Mouse (Mus musculus) cerebellum, adult 2 months (tissue): ENCODE data around the gene Camk1. TPM values are rescaled to one million over a fixed set of nuclear protein-coding genes. Genes with fewer than 3 reads are reported as not detected.
A peak's percentile ranks its signal among the peaks of the same experiment; 100 is the strongest.

Experiments
- DNase-seq, 2 experiments: peaks; one replicate each; pipeline ENCODE4 v3.0.0; 2021
- H3K27ac ChIP-seq: fragments of 200-500 bp; 2 replicates; pipeline ENCODE4 v1.5.1; 2012; ENCODE audit warnings: low read length, control low read depth, inconsistent platforms; ENCODE audit not compliant: insufficient read depth
- H3K27me3 ChIP-seq: fragments of 200-500 bp; 2 replicates; pipeline ENCODE4 v1.6.1; 2012; ENCODE audit warnings: inconsistent platforms, mild to moderate bottlenecking, low read length, moderate library complexity; ENCODE audit not compliant: control insufficient read depth, insufficient read depth
- H3K4me1 ChIP-seq: fragments of 200-500 bp; 2 replicates; pipeline ENCODE4 v1.6.1; 2011; ENCODE audit warnings: low read length; ENCODE audit not compliant: control insufficient read depth, insufficient read depth
- H3K4me3 ChIP-seq: fragments of 200-500 bp; replicated peaks from 2 replicates; pipeline ENCODE3; 2011; ENCODE audit warnings: mild to moderate bottlenecking, low read depth, low read length, control low read depth; ENCODE audit not compliant: insufficient read depth
- CTCF ChIP-seq: fragments of 200-500 bp; IDR thresholded peaks from 2 replicates; pipeline ENCODE4 v1.5.1; 2011; ENCODE audit warnings: low read depth, mild to moderate bottlenecking, control low read depth, low read length, moderate library complexity, borderline replicate concordance; ENCODE audit not compliant: insufficient read depth
- POLR2A ChIP-seq: fragments of 200-500 bp; IDR thresholded peaks from 2 replicates; pipeline ENCODE4 v1.6.1; 2011; ENCODE audit warnings: low read length, control low read depth, borderline replicate concordance; ENCODE audit not compliant: insufficient read depth
- WGBS: fragments of 180-500 bp; shearing (Covaris S2); methylation state at CpG from one replicate; pipeline ENCODE4 v1.1.7; 2018; 5-methylcytosine and 5-hydroxymethylcytosine counted together
- polyA plus RNA-seq: library from polyadenylated mRNA; depleted of rRNA; stranded (reverse); fragments of >200 nt; gene quantifications from 2 replicates; pipeline ENCODE4 v1.2.3, GENCODE M21; 2012

Gene Camk1
- polyA plus RNA-seq, 1 experiment, result 93.0 TPM

GRCm38 (mm10) chr6:113315972-113316371 is 27.8 kb downstream of the Camk1 start:
- no peak overlapping the region for H3K27ac ChIP-seq
- WGBS, result 88% methylated on average over 3 of the region's 3 CpGs

GRCm38 (mm10) chr6:113308141-113308540 is 35.6 kb downstream of the Camk1 start:
- H3K27ac ChIP-seq, result peak overlapping the region; percentile 99
- 2% methylated on average over 5 of the region's 5 CpGs for WGBS
- peak; percentile 84 to 85 for DNase-seq

More at GRCm38 (mm10) chr6:113315972-113316371, 27.8 kb downstream of the Camk1 start:
- DNase-seq, result no peak
- Histone ChIP-seq H3K4me1 (peaks cover 16% of the 10 kb centered on the region), H3K4me3 (no peak overlapping the region), H3K27me3 (no peaks in the 10 kb centered on the region)
- TF ChIP-seq CTCF, result no peak
- TF ChIP-seq POLR2A, result no peak

GRCm38 (mm10) chr6:113307481-113308121 is 36.2 kb downstream of the Camk1 start:
- H3K27me3 ChIP-seq, result no peaks in the 10 kb centered on the region
- peak; percentile 58 to 64 for DNase-seq
- WGBS, result under 1% methylated on average over 34 of the region's 34 CpGs
- no peak for TF ChIP-seq POLR2A
- TF ChIP-seq CTCF, result no peak
- H3K4me3 ChIP-seq, result peak overlapping the region; percentile 88
- peaks cover 12% of the 10 kb centered on the region for H3K4me1 ChIP-seq
- peak overlapping the region; percentile 99 for H3K27ac ChIP-seq

More at GRCm38 (mm10) chr6:113308141-113308540, 35.6 kb downstream of the Camk1 start:
- H3K4me1 ChIP-seq, result peaks cover 14% of the 10 kb centered on the region
- no peaks in the 10 kb centered on the region for H3K27me3 ChIP-seq
- TF ChIP-seq POLR2A (no peak), CTCF (0 out of 2 replicates have a peak, but pooled peaks have one; percentile 15)
- H3K4me3 ChIP-seq, result peak overlapping the region; percentile 88

- Histone ChIP-seq H3K27ac (peak within 1 kb of the TSS; percentile 99), H3K27me3 (no peaks in the 10 kb centered on the region), H3K4me3 (peak within 1 kb of the TSS; percentile 88), H3K4me1 (peaks cover 11% of the 10 kb centered on the region)
- TF ChIP-seq POLR2A (peak; percentile 66; the same call in 1 of the 2 replicates), CTCF (no peak)
- no peak for DNase-seq
- 0% methylated on average over 32 of the region's 32 CpGs for WGBS
These were observed 36.8 kb downstream of the Camk1 start, which contains the start of gene Brpf1 for GRCm38 (mm10) chr6:113306986-113307349. Gene Brpf1 (plus strand): TSS chr6:113307137.

- DNase-seq, result peak; percentile 99 to 100
- Histone ChIP-seq H3K27ac (peak overlapping the region; percentile 99), H3K27me3 (no peaks in the 10 kb centered on the region), H3K4me1 (peaks cover 11% of the 10 kb centered on the region), H3K4me3 (peak overlapping the region; percentile 88)
- WGBS, result under 1% methylated on average over 44 of the region's 50 CpGs
- no peak for TF ChIP-seq CTCF
- no peak for TF ChIP-seq POLR2A
These were observed 37.3 kb downstream of the Camk1 start for GRCm38 (mm10) chr6:113306322-113306985.

GRCm38 (mm10) chr6:113302258-113302657 is 41.5 kb downstream of the Camk1 start:
- no peak overlapping the region for H3K27ac ChIP-seq
- no peak for DNase-seq
- 19% methylated on average over 3 of the region's 3 CpGs for WGBS

GRCm38 (mm10) chr6:113301350-113301749 is 42.4 kb downstream of the Camk1 start:
- TF ChIP-seq CTCF (no peak), POLR2A (no peak)
- WGBS, result 57% methylated on average over 5 of the region's 5 CpGs
- Histone ChIP-seq H3K4me1 (no peaks in the 10 kb centered on the region), H3K4me3 (no peak overlapping the region), H3K27ac (no peak overlapping the region), H3K27me3 (no peaks in the 10 kb centered on the region)
- DNase-seq, result no peak

More at GRCm38 (mm10) chr6:113302258-113302657, 41.5 kb downstream of the Camk1 start:
- Histone ChIP-seq H3K4me3 (no peak overlapping the region), H3K27me3 (no peaks in the 10 kb centered on the region), H3K4me1 (no peaks in the 10 kb centered on the region)
- TF ChIP-seq POLR2A (no peak), CTCF (peak; percentile 47; the same call in 1 of the 2 replicates)
